Mouse (Mus musculus) layer of hippocampus, postnatal 10 days (tissue): Measurements from ENCODE around the gene Lhfp. TPM values are rescaled to one million over a fixed set of nuclear protein-coding genes. Genes with fewer than 3 reads are reported as not detected.

Experiments
- DNase-seq, 2 experiments: peaks; one replicate each; pipeline ENCODE4 v3.0.0; 2021; ENCODE audit warnings: low spot score in 2 of 2
- long read RNA-seq: library from polyadenylated mRNA; stranded (forward); transcript quantifications from one replicate; pipeline ENCODE4 v2.0.0, GENCODE M21; 2023
- total RNA-seq, 2 experiments: library from RNA; stranded (reverse); gene quantifications; 2 replicates each; pipeline ENCODE4 v1.2.3; 2021

Gene Lhfp
- total RNA-seq: 10 to 100 TPM; 21.4 to 23.8 TPM
- long read RNA-seq, transcript Lhfp-201 (4 exons, 2,108 nt): major isoform, 41 of 47 reads
- long read RNA-seq, partial matches to known transcripts: 4 of 47 reads
- long read RNA-seq, other reads (novel, unspliced or antisense): 2 of 47 reads

- DNase-seq: peak; percentile 53 to 75
Measured at GRCm38 (mm10) chr3:53041411-53042239, at the start of gene Lhfp. Gene Lhfp, plus strand, starts transcription at chr3:53041528.

GRCm38 (mm10) chr3:52993296-52993695 is 48.0 kb upstream of the Lhfp start:
- DNase-seq: no peak

DNA sequence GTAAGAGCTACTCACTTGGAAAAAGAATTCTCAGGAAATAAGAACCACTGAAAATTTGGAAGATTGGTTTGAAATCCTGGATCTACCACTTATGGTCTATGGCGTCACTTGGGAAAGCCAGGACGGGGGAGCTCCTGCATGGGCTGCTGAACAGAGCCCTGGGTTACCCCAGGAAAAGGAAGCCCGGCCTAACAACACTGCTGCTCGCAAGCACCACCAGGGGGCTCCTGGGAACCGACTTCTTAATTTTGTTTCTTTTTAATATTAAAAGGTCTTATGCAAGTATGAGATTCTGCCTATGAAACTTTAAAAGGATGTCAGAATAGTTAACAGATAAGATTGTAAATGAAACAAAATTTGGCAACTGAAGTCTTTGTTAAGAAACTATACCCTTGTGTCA is 46.7 kb upstream of the Lhfp start:
- DNase-seq: no peak

DNA sequence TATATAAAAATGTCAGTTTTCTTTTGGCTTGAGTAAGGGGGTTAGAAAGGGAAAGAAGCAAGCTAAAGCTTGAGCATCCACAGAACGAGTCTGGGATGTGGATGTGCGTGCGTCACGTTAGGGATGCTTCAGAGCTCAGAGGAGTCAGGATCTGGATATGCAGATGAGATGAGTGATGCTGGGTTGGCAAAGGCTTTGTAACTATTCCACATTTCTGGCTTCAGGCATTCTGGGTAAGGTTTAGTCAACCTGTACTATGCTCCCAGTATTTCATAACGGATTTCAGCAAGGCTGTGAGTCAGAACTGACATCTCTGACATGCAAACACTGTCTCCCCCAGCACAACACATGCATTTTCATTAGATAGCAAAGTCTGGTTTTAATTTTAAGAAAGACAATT is 44.7 kb upstream of the Lhfp start:
- no peak for DNase-seq

DNA sequence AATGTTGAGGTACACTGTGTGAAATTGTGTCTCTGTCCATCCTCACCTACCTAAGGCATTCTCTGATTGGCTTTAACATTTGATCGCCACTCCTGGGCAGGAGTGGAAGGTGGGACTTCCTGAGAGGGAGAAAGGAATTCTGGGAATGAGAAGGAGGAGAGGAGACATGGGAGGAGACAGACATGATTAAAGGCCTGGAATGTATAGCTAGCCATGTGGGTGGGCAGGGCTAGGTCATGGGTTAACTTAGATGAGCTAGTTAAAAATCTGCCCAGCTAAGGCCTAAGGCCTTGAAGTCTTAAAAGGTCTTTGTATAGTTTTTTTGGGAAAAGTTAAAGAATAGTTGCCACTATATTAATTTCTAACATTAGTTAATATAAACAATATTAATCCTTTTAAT is 43.9 kb upstream of the Lhfp start:
- no peak for DNase-seq

DNA sequence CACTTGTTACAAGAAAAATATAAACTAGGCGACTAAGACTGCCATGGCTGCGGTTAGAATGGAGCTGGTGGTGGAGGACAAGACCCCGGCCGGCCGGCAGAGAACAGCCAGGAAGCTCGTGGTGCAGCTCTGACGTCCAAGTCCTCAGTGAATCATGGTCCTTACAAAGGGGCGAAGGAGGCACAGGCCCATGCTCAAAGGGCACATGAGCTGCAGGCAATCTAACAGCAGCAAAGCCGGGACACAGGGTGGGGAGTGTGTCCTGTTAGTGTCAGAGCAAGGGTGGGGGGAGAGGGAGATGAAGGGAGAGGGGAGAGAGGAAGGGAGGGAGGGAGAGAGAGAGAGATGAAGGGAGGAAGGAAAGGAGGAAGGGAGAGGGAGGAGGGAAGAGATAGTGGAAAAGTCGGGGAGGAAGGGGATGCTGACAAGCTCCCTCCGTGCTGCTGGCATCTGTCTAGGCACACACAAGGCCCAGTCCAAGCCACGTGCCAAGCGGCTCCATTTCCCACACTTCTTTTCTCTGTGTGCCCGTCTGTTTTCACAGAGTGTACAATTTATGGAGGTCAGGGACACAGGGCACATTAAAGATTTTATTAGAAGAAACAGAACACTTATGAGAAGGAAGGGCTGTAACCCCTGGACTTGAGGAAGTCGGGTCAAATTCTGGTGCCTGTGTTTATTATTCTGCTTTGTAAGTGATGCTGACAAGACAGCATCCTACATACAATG is 42.1 kb upstream of the Lhfp start:
- DNase-seq: no peak

DNA sequence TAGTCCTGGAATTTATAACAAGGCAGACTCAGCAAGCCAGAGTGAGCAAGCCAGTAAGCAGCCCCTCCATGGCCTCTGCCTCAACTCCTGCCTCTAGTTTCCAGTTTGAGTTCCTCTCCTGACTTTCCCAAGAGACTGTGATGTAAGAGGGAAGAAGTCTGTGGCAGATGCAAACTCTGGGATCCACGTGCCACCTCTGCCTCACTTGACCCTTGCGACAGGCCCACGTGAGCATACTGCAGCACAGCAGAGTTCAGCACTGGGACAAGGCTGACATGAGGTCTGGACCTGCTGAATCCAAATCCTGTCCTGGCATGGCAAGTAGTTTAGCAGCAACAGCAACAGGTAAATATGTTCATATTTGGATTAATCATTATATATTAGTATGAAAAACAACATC is 41.3 kb upstream of the Lhfp start:
- DNase-seq: no peak

DNA sequence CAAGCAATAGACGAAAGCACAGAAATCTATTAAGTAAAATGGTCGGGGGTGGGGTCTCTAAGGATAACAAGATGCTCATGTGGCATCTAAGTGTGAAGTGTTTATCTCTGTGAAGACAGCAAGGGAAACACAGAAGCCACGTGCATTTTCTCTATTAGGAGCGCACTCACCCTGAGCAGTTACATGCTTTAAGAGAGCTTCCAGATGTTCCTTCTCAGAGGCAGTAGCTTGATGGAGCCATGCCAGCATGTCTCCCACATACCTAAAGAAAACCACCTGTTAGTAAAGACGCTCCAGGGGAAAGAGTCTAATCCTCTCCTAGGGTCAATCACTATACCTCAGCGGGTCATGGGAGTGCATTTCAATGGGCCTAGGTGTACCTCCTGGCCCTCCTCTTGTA is 39.3 kb upstream of the Lhfp start:
- DNase-seq: no peak

DNA sequence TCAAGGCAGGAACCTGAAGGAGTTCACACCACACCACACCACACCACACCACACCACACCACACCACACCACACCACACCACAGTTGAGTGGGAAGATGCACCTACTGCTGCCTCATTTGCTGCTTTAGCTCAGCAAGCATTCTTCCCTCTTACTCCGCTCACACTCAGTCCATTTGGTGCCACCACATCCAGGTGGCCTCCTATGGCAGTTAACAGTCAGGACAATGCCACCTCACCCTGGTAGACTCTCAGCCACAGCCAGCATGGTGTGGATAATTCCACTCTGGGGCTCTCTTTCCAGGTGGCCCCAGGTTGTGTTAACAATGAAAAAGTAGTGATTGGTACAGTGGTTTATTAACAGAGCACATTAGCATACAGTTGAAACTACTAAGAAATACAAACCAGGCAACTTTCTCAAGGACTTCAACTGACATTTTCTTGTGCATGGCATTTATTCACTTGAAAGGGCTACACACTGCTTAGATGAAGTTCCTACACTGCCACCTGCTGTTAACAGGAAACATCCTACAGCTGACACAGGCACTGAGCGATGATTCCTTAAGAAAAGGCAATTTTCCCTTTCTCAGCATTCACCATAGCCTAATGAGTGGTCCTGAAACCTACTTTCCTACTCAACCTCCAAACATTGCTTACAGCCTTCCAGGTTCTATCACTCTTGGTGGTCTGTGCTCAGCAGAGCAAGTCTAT is 36.8 kb upstream of the Lhfp start:
- DNase-seq: no peak

- DNase-seq: no peak
Measured at GRCm38 (mm10) chr3:53007411-53007810, 33.9 kb upstream of the Lhfp start.

DNA sequence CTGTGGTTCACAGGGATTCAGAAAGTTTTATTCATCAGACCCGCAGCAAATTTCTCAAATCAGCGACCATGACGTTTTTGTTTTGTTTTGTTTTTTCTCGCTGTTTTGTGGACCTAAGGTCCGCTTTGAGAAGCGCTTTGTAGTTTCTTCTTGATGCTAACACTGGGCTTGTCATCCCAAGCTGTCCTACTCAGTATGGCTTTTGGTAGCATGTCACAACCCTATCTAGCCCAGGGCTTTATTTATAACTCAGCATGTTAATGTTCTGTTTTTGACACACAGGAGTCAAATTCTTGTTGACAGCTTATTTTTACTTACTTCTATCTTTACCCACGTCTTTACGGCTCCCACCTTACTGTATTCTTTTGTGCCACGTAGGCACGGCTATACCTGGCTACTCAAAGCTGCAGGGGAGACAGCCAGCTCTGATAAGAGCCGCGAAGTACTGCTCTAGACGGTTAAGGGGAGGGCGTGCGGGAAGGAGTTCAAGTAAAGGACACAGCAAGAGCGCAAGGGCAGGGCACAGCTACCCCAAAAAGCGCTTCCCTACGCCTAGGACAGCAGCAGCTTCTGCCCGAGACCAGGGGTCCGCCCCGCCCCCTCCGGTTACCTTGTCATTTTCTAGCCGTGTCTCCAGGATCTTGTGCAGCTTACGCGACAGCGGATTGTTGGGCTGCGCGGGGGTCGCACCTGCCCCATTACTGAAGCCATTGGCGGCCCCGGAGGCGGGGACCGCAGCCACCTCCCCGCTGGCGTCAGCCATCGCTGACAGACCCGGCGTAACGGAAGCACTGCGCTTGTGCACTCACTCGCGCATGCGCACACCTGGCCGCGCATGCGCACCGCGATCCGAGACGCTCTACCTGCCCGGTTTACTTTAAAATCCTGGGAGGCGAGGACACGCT is 24.6 kb upstream of the Lhfp start, which contains the start of gene Cog6:
Cog6 (minus strand) TSS at position 802 of the 905 bp plus-strand sequence.
- peak; percentile 75 to 85 for DNase-seq

- no peak for DNase-seq
Measured at GRCm38 (mm10) chr3:53027333-53027732, 14.0 kb upstream of the Lhfp start.

GRCm38 (mm10) chr3:53029046-53029445 is 12.3 kb upstream of the Lhfp start:
- DNase-seq: peak; percentile 77 to 83

- DNase-seq: no peak
Measured at GRCm38 (mm10) chr3:53031586-53031985, 9.7 kb upstream of the Lhfp start.

DNA sequence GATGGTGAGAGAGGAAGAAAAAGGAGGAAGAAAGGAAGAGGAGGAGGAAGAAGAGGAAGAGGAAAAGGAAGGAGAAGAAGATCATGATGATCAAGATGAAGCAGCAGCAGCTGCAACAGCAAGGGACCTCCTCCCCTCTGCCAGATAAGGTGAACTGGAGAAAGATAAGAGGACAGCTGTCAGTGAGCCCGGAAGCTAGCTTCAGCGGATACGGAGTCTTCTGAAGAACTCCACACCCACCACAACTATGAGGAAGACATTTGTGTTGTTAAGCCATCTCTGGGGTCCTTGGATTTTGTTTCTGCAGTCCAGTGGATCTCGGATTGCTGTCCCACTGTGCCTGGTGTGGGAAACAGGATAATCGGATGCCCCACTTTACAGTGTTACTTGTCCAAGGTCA is 8.9 kb upstream of the Lhfp start:
- DNase-seq: no peak

DNA sequence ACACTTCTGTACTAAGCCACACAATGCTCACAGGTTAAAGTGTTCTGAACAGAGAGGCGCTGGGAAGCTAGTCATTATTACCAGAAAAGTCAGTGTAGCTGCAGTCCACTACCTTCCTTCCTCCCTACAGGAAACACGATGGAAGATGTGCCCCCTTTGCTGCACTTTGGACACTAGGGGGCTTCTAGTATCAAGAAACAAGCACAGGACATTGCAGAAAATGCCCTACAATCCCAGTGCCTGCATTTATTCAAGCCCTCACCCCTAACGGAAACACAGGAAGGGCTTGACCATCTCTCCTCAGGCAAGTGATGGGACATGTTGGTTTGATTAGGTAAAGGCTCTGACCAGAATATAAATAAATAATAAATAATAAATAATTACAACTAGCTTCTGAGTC is 7.9 kb upstream of the Lhfp start:
- DNase-seq: peak; percentile 18 to 32

DNA sequence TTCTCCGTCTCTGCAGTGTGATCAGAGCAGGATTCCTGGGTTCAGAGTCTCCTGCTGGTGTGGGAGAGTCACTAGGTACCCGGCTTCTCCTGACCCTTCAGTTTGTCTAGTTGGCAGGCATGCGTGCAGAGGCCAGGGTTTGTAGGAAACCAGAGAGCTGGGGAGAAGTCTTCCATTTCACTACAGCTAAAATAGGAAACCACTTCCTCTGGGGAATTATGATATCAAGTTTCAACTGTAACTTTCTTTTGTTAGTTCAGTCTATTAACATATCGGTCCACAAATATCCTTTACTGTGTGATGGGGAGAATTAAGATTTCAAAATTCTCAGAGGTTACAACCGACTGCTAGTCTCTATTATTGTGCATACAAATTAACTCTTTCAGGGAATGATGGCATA is 5.3 kb upstream of the Lhfp start:
- no peak for DNase-seq

DNA sequence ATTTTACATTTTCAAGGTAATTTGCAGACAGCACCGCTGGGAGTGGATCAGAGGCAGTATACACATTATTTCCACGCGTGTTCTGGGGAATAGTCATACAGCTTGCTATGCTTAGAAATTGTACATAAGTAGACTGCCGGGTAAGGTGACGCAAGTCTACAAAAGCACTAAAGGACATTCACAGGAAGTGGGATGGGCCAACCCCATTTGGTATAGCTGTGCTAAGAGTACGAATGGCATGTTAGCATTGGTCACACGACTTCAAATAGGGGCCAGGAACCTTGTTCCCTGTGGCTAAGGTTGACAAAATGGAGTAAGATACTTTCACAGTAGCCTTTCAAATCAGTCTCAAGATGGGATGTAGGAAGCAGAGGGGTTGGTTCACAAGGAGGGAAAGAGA is 4.4 kb upstream of the Lhfp start:
- DNase-seq: no peak

DNA sequence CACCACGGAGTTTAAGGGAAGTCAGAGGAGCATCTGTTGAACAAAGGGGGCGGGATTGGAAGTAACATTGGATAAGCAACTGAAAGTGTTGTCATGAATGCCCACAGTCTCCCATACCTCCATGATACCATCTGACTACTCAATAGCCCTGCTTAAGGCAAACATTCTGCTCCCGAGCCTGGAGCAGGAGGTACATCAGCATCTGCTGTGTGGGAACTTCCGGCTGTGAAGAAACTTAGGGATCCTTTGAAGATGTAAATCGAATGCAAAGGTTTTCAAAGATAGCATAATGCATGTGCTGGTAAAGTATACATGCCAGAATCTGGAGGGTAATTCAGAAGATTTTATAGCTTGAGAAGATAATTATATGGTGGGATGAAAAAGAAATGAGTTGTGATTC is 2.4 kb upstream of the Lhfp start:
- no peak for DNase-seq

DNA sequence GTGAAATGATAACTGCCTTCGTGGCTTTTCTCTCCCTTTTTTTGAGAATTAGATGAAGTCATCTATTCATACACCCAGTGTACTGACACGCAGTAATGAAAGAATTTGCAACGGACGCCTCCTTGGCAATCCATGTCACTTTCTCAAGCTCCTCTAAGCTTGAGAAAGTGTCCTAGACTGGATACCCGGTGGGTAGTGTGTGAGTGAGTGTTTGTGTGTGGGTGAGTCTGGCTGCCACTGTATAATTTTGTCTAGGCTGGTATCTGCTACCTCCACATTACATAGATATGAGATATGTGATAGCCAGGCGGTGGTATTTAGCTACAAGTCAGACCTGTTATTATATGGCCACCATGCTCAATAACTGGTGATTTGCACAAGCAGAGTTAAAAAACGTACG is 1.6 kb upstream of the Lhfp start:
- no peak for DNase-seq
